In the genomic region with DNA sequence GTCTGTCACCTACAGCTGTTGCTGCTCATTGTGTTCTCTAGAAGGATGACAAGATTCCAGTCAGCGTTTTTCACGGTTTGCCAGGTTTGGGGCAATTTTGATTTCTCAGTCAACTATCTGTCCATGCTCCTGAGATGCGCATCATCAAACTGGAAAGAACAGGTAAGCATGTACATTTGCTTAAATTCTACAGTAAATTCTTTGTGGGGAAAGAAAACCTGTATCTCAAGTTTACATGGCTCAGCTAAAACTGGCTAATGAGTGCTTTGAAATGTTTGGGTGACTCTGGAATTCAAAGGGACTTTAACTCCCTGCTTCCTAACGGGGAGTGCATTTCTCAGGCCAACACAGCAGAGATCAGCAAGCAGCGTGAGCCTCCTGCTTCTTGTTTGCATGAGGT, we compare ENCODE assay signal across 14 mouse cellular contexts. TPM values are rescaled to one million over a fixed set of nuclear protein-coding genes. Genes with fewer than 3 reads are reported as not detected.
"Had no signal": no experiment of that assay in that cellular context is flagged by ENCODE, and none has a peak within 500 bp of the region (broad histone marks: within the 10 kb centered on the region; RNA-seq: fewer than 3 reads in every experiment).

No protein-coding gene starts in this region.

- H3K27ac ChIP-seq: intestine, embryonic 15.5 days; layer of hippocampus, adult 2 months; limb, embryonic 12.5 days; liver, embryonic 14.5 days; midbrain, embryonic 10.5 days; neural tube, embryonic 15.5 days; stomach, postnatal 0 days had no signal

- H3K36me3 ChIP-seq: intestine, embryonic 15.5 days; limb, embryonic 12.5 days; midbrain, embryonic 10.5 days; neural tube, embryonic 15.5 days had no signal

- H3K9ac ChIP-seq: intestine, embryonic 15.5 days; limb, embryonic 12.5 days; liver, embryonic 14.5 days; lung, embryonic 14.5 days; neural tube, embryonic 15.5 days had no signal

- ATAC-seq: intestine, embryonic 15.5 days had no signal

- H3K4me3 ChIP-seq: intestine, embryonic 15.5 days; layer of hippocampus, adult 2 months; limb, embryonic 12.5 days; midbrain, embryonic 10.5 days; myocyte; neural tube, embryonic 15.5 days had no signal

- DNase-seq: lung, embryonic 14.5 days; lung, postnatal 10 days; lung, postnatal 4 days; midbrain, embryonic 14.5 days; thymus, postnatal 4 days had no signal

- H3K9me3 ChIP-seq: intestine, embryonic 15.5 days; limb, embryonic 12.5 days; midbrain, embryonic 10.5 days; neural tube, embryonic 15.5 days had no signal

- H3K27me3 ChIP-seq: intestine, embryonic 15.5 days; limb, embryonic 12.5 days; neural tube, embryonic 15.5 days had no signal

- H3K4me2 ChIP-seq: intestine, embryonic 15.5 days; limb, embryonic 12.5 days; lung, embryonic 14.5 days; neural tube, embryonic 15.5 days had no signal

RNA-seq across cellular contexts. Expression of a gene that starts 36.9 kb away (rescaled TPM):
- polyA plus RNA-seq: lung, embryonic 14.5 days; midbrain, embryonic 10.5 days; neural tube, embryonic 11.5 days had no signal
